Mouse (Mus musculus) gastrocnemius, postnatal 14 days (tissue): ENCODE measurements around the gene Efcab6. TPM values are rescaled to one million over a fixed set of nuclear protein-coding genes. Genes with fewer than 3 reads are reported as not detected.
"Not testable (repeated sequence)": the region's sequence is repeated elsewhere in the genome, so short reads cannot be mapped to it uniquely, and the experiment has no call there.

ENCODE experiments used
- DNase-seq: peaks from one replicate; pipeline ENCODE4 v3.0.0; 2021; ENCODE audit warnings: mixed read lengths
- intact Hi-C: fragments of 180-260 bp; cut with DNase I; formaldehyde crosslinking; loops from one replicate; pipeline ENCODE4 v1.15.1; 2025; ENCODE audit warnings: low total_unique reads
- long read RNA-seq, 2 experiments: library from polyadenylated mRNA; stranded (forward); transcript quantifications; one replicate each; pipeline ENCODE4 v2.0.0; 2021
- total RNA-seq, 2 experiments: library from RNA; stranded (reverse); gene quantifications; 2 replicates each; pipeline ENCODE4 v1.2.3; 2021

Efcab6 gene
- 1 to 10 TPM; 2.7 to 4.0 TPM for total RNA-seq
- long read RNA-seq, experiment 1, partial matches to known transcripts, result 1 of 2 reads
- long read RNA-seq, experiment 1, other reads (novel, unspliced or antisense), result 1 of 2 reads
- long read RNA-seq, experiment 2, partial matches to known transcripts, result 0 of 1 reads
- long read RNA-seq, experiment 2, other reads (novel, unspliced or antisense), result 1 of 1 reads

- intact Hi-C loops, result no loop called here
- DNase-seq, result no peak
Observed at GRCm38 (mm10) chr15:84065140-84065539, at the start of gene Efcab6. Gene Efcab6, minus strand, starts transcription at chr15:84065379.

- intact Hi-C loops, result no loop called here
- DNase-seq, result no peak
Observed at GRCm38 (mm10) chr15:84113873-84114272, 48.7 kb upstream of the Efcab6 start.

DNA sequence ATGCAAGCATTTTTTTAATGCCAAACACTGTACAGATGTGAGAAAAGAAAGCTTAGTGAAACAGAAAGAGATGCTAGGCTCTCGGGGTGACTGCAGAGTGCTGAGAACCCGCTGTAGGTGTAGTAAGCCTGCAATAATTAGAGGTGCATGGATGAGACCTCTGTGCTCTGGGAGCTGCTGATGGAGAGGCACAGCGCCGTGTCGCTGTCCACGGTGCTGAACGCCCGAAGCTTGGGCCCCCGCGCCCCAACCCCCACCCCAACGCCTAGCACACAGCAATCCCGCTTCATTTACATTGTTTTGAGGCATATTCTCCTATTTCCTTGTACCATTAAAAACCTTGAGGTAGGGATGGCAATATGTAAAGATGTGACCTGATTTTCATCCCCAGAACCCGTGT, 43.7 kb upstream of the Efcab6 start:
- intact Hi-C loops, result no loop called here
- no peak for DNase-seq

- no peak for DNase-seq
- intact Hi-C loops, result no loop called here
Observed at GRCm38 (mm10) chr15:84105924-84106500, 40.8 kb upstream of the Efcab6 start.

DNA sequence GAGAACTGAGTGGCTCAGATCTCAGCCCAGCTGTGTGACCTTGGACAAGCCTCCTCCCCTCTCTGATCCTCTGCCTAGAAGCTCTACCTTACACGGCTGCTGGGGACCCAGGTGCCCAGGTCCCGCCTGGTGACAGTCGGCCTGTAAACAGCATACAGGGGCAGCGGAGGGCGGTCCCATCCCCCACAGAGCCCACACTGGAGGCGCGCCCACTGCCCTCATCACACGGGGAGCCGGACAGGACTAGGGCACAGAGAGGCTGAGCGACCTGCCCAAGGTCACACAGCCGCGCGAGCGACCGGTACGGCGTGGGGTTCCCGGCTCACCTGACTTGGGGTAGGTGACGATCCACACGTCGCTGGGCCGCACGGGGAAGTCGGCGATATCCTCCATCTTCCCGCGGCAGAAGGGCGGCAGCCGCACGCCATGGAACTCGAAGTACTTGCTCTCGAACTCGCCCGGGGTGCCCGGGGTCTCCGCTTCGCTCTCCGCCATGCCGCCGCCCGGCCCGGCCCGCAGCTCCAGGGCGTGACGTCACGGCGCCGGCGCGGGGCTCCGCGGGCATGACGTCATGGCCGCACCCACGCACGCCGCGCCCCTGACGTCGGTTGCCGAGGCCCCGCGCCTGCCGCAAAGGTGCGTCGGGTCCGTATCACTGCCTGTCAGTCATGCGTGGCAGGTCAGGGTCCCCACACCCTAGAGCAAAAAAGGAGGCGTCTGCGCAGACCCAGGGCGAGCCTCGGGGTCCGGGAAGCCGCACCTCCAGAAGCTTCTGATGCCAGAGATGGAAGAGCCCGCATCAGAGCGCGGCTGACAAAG, 40.1 kb upstream of the Efcab6 start, which contains the start of gene Sult4a1:
TSS of gene Sult4a1 (minus strand) at position 650 of the 819 bp plus-strand sequence.
- intact Hi-C loops, result no loop called here
- no peak for DNase-seq

GRCm38 (mm10) chr15:84104626-84105025, 39.4 kb upstream of the Efcab6 start:
- no peak for DNase-seq
- intact Hi-C loops, result no loop called here

DNA sequence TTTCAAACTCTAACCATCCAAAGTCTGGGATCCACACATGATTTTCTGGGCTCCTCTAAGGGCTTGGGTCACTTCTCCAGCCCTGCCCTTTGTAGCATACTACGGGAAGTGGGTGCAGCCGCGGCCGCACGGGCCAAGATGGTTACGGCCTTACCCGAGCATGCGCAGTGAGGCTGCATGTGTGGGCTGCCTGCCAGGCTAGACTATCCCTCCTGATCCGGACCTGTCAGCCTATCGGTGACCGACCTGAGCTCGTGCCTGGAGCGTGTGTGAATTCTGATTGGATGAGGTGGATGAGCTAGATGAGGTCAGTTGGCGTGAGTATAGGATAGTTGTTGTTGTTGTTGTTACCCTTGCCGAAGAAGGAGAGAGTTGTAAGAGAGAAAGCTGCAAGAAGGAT, 32.4 kb upstream of the Efcab6 start:
- intact Hi-C loops, DNase-seq: not testable (repeated sequence)

DNA sequence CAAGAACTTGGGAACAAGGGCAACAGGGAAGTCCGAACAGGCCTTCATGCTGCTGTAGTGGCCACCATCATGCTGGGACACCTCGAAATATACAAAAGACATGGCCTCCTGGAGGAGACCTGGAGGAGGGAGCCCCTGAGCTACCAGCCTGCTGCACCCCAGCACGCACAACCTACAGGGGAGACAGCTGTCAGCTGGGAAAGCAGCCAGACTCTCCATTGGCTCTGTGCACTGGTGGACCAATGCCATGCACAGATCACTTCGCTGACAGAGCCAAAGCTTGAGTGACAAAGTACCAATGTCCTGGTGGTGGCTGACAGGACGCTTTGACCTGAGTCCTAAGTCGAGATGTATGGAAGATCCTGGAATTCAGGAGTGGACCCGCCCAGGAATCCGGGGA, 30.9 kb upstream of the Efcab6 start:
- intact Hi-C loops, result no loop called here
- peak; percentile 39 for DNase-seq

DNA sequence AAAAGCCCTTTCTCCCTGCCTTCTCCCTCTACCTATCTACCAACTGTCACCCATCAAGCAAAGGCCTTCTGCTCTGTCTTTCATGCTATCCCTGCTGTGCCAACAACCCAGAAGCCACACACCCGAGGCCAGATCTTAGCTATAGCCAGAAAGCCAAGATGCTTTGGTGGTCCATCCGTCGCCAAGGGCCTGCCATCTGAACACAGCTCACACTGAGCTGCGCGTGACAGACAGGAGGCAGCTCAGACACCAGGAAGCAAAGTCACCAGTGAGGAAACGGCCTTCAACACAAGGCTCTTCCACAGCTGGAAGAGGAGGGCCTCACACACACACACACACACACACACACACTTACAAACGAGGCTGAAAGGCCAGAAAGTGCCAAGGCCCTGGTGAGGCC, 29.7 kb upstream of the Efcab6 start:
- intact Hi-C loops, result no loop called here
- DNase-seq, result no peak

- no peak for DNase-seq
- intact Hi-C loops, result loop anchor here (10.0 kb wide), 1 partner anchor 538 kb away; no protein-coding TSS in a partner anchor
Observed at GRCm38 (mm10) chr15:84086775-84087174, 21.6 kb upstream of the Efcab6 start.

DNA sequence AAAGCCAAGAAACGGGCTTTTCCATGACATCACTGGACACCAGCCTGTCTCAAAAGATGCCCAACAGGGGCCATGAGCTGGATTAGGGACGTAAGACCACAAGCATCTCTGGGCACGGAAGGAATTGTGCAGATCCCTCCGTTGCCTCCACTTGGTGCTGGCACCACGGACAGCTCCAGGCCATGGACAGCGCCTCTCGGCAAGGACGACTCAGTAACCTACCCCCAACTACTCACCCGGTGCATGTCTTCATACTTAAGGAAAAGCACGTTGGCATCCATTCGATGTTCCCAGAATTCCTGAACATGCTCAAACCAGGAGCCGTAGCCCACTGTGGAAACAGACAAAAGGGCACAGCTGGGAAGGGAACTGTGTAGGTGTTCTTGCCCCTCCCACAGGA, 21.2 kb upstream of the Efcab6 start:
- DNase-seq, result no peak
- intact Hi-C loops, result loop anchor here (10.0 kb wide), 1 partner anchor 538 kb away; no protein-coding TSS in a partner anchor

GRCm38 (mm10) chr15:84080069-84080468, 14.9 kb upstream of the Efcab6 start:
- no peak for DNase-seq
- intact Hi-C loops, result loop anchor here (10.0 kb wide), 1 partner anchor 545 kb away; no protein-coding TSS in a partner anchor

DNA sequence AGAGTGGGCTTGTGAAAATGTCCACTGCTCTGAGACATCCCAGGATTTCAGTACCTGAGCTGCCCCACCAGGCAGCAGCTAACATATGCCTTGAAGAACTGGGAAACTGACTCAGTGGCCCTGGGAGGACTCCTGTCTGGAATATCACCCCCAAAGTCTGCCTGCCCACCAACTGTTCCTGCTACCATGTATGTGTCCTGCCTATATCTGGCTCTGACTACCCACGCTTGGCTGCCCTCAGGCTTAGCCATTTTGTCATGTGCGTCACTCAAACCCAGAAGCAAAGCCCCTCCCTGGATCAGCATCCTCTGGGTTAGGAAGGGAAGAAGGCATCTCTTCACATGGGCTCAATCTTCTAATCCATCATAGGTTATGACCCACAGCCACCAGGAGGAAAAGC, 14.3 kb upstream of the Efcab6 start:
- intact Hi-C loops, result no loop called here
- no peak for DNase-seq

DNA sequence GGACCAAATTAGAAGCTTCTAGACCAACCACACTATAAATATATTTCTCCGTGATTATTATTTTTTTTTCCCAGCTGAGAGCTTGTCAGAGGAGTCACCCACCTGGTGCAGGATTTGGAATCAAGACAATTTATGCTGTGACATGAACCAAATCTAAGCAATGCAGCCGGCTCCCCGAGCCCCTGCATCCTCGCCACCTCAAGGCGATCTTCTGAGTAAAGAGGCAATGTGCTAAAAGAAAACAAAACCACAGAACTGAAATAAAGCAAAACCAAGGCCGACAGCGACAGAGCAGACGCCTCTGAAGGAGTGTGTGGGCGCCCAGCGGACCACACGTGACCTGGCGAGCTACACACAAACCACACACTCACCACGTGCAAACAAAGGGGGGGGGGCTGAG, 13.5 kb upstream of the Efcab6 start:
- intact Hi-C loops, result no loop called here
- no peak for DNase-seq

- DNase-seq, result no peak
- intact Hi-C loops, result no loop called here
Observed at GRCm38 (mm10) chr15:84077151-84077550, 12.0 kb upstream of the Efcab6 start.

DNA sequence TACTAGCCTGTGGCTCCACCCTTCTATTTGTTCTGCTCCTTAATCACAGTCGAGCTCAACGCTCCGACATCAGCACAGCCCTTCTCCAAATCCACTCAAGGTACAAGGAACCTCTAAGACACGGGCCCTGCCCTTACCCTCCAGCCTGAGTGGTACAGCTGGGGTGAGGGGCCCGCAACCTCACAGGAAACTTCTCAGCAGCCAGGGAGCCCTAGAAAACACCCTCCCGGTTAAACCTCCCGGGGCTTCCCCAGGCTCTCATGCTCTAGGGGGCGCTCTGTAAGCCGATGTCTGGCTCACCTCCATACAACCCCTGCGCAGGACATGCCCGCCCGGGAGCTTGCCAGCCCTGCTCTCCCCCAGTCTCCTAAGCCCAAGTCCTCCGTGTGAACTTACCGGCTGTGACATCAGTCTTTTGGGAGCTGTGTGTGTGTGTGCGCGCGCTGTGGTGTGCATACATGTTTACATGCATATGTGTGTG, 9.6 kb upstream of the Efcab6 start:
- intact Hi-C loops, result no loop called here
- no peak for DNase-seq

GRCm38 (mm10) chr15:84073911-84074704, 8.9 kb upstream of the Efcab6 start:
- intact Hi-C loops, result no loop called here
- DNase-seq, result peak; percentile 46

DNA sequence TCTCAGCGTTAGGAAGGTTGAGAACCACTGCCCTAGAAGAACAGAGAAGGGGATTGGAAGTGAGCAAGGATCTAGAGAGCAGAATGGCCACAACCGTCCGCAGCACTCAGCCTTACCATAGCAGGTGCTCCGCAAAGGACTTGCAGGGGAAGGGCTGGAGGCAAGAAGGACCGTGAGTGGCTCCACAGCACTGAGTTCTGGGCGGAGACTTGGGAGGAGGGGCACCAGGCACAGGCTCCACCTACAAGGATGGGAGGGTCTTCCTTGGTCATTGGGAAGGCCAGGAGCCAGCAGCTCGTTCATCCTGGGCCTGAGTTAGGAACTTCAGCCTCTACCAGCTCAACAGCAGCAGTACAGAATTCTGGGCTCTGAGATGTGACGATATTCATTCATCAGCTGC, 7.9 kb upstream of the Efcab6 start:
- DNase-seq, result no peak
- intact Hi-C loops, result no loop called here

GRCm38 (mm10) chr15:84072226-84072625, 7.0 kb upstream of the Efcab6 start:
- intact Hi-C loops, result no loop called here

More at GRCm38 (mm10) chr15:84072226-84072625, 7.0 kb upstream of the Efcab6 start:
- peak; percentile 66 for DNase-seq
